Mouse (Mus musculus): Measurements from ENCODE around the gene Scarf1.

GRCm38 (mm10) chr11:75468410-75468809 lies 44.9 kb upstream of the Scarf1 start:
- TF ChIP-seq CTCF (IDR thresholded peaks at IDR 0.05; ENCODE audit: borderline replicate concordance, insufficient read depth, low read length) (no peak), POLR2A (IDR thresholded peaks at IDR 0.05; ENCODE audit: low read depth, low read length) (no peak)

All from embryonic fibroblast, embryonic 13.5 days (primary cell).